Mouse (Mus musculus) brain, embryonic 14.5 days (tissue): Measurements from ENCODE around the gene Dlgap1.

Source experiments
- CTCF ChIP-seq: fragments of 200-500 bp; IDR thresholded peaks from 2 replicates; pipeline ENCODE4 v1.5.1; 2012; ENCODE audit warnings: inconsistent platforms, mild to moderate bottlenecking, moderate library complexity, borderline replicate concordance; ENCODE audit not compliant: insufficient read depth, insufficient read length; ENCODE audit errors: extremely low read depth
- POLR2A ChIP-seq: fragments of 200-500 bp; IDR thresholded peaks from 2 replicates; pipeline ENCODE4 v1.6.1; 2012; ENCODE audit warnings: mild to moderate bottlenecking, inconsistent platforms, borderline replicate concordance; ENCODE audit not compliant: poor library complexity, insufficient read depth, insufficient read length, severe bottlenecking; ENCODE audit errors: extremely low read depth

- TF ChIP-seq CTCF (no peak), POLR2A (no peak)
These were observed 572.9 kb downstream of the Dlgap1 start for GRCm38 (mm10) chr17:70541816-70542215.
